Mouse (Mus musculus) liver, embryonic 13.5 days (tissue): ENCODE measurements at regions not wholly inside any gene's neighbourhood (a gene's known extent, or its start where the extent isn't known, plus 50 kb on each side); places are given as distances from the start of the nearest gene placed in this dataset.

Experiments used
- ATAC-seq: fragments of 200-750 bp; cut with Nextera tagmentation; 2 replicates; pipeline ENCODE4 v1.8.0; 2017; ENCODE audit warnings: low read depth, mild to moderate bottlenecking, moderate number of reproducible peaks, moderate library complexity
- DNase-seq: peaks from one replicate; pipeline ENCODE4 v3.0.0; 2022
- H3K27ac ChIP-seq: fragments of 300-500 bp; sonication (generic); 2 replicates; pipeline ENCODE4 v1.5.1; 2015; ENCODE audit warnings: moderate library complexity, mild to moderate bottlenecking, inconsistent platforms
- H3K27me3 ChIP-seq: fragments of 300-500 bp; sonication (generic); 2 replicates; pipeline ENCODE4 v1.6.1; 2015; ENCODE audit warnings: mild to moderate bottlenecking, inconsistent platforms
- H3K36me3 ChIP-seq: fragments of 300-500 bp; sonication (generic); 2 replicates; pipeline ENCODE4 v1.6.1; 2015; ENCODE audit warnings: mild to moderate bottlenecking, inconsistent platforms
- H3K4me1 ChIP-seq: fragments of 300-500 bp; sonication (generic); replicated peaks from 2 replicates; pipeline ENCODE4 v1.6.1; 2015; ENCODE audit warnings: inconsistent platforms
- H3K4me2 ChIP-seq: fragments of 300-500 bp; sonication (generic); 2 replicates; pipeline ENCODE4 v1.6.1; 2015; ENCODE audit warnings: inconsistent platforms, mild to moderate bottlenecking, moderate library complexity
- H3K4me3 ChIP-seq: fragments of 300-500 bp; sonication (generic); replicated peaks from 2 replicates; pipeline ENCODE4 v1.5.1; 2015; ENCODE audit warnings: mild to moderate bottlenecking, inconsistent platforms
- H3K9ac ChIP-seq: fragments of 300-500 bp; sonication (generic); 2 replicates; pipeline ENCODE4 v1.6.1; 2015; ENCODE audit warnings: mild to moderate bottlenecking, inconsistent platforms
- H3K9me3 ChIP-seq: fragments of 300-500 bp; sonication (generic); replicated peaks from 2 replicates; pipeline ENCODE4 v1.6.1; 2016; ENCODE audit warnings: inconsistent platforms
- WGBS: fragments of 180-500 bp; shearing (Covaris S2); methylation state at CpG from one replicate; pipeline ENCODE4 v1.1.7; 2015; ENCODE audit not compliant: insufficient replicate concordance; 5-methylcytosine and 5-hydroxymethylcytosine counted together

- ATAC-seq (no peak), DNase-seq (no peak)
- H3K4me1 ChIP-seq = peaks cover 4% of the 10 kb centered on the region; the same call in 1 of the 2 replicates
- no peak overlapping the region for H3K27ac ChIP-seq
- no peak overlapping the region for H3K4me2 ChIP-seq
- no peaks in the 10 kb centered on the region for H3K36me3 ChIP-seq
- no peak overlapping the region for H3K9ac ChIP-seq
- WGBS = 76% methylated on average over 9 of the region's 9 CpGs
- H3K9me3 ChIP-seq = no peaks in the 10 kb centered on the region
- no peak overlapping the region for H3K4me3 ChIP-seq
- peaks cover 10% of the 10 kb centered on the region for H3K27me3 ChIP-seq
Measured at GRCm38 (mm10) chr2:92524346-92524905, 64.1 kb upstream of the Slc35c1 start.

GRCm38 (mm10) chr2:92523321-92523895 is 63.1 kb upstream of the Slc35c1 start:
- H3K4me3 ChIP-seq = no peak overlapping the region
- no peaks in the 10 kb centered on the region for H3K36me3 ChIP-seq
- no peak overlapping the region for H3K27ac ChIP-seq
- H3K9ac ChIP-seq = no peak overlapping the region
- no peak for DNase-seq
- no peak overlapping the region for H3K4me2 ChIP-seq
- ATAC-seq = no peak
- peaks cover 4% of the 10 kb centered on the region; the same call in 1 of the 2 replicates for H3K27me3 ChIP-seq
- no peaks in the 10 kb centered on the region for H3K4me1 ChIP-seq
- 65% methylated on average over 13 of the region's 13 CpGs for WGBS
- H3K9me3 ChIP-seq = no peaks in the 10 kb centered on the region

- ATAC-seq (no peak), DNase-seq (no peak)
- Histone ChIP-seq H3K27ac (no peak overlapping the region), H3K36me3 (no peaks in the 10 kb centered on the region), H3K4me2 (no peak overlapping the region), H3K9me3 (no peaks in the 10 kb centered on the region), H3K27me3 (peaks cover 3% of the 10 kb centered on the region; the same call in 1 of the 2 replicates), H3K9ac (no peak overlapping the region), H3K4me3 (no peak overlapping the region), H3K4me1 (no peaks in the 10 kb centered on the region)
- 49% methylated on average over 8 of the region's 8 CpGs for WGBS
Measured at GRCm38 (mm10) chr2:92521527-92521926, 61.2 kb upstream of the Slc35c1 start.

DNA sequence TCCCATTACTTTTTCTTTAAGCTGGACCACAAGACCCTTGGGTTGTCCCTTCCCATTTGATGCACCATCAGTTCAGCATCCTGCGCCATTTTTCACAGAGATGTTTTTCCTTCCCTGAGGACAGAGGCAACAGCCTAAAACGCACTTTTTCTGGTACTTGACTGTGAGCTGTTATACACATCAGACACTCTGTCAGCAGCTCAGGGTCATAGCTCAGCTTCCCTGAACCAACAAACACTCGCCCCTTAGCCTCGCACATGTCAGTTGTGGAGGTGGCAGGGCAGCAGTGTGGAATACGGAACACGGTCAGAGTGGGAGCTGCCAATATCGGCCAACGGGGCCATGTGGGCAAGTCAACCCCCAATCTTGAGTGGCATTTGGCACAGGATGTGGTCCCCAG is 59.1 kb upstream of the Slc35c1 start:
- H3K27me3 ChIP-seq = no peaks in the 10 kb centered on the region
- ATAC-seq (no peak), DNase-seq (no peak)
- H3K4me2 ChIP-seq = no peak overlapping the region
- no peak overlapping the region for H3K27ac ChIP-seq
- no peaks in the 10 kb centered on the region for H3K9me3 ChIP-seq
- H3K4me3 ChIP-seq = no peak overlapping the region
- no peaks in the 10 kb centered on the region for H3K4me1 ChIP-seq
- no peak overlapping the region for H3K9ac ChIP-seq
- 75% methylated on average over 8 of the region's 8 CpGs for WGBS
- no peaks in the 10 kb centered on the region for H3K36me3 ChIP-seq

DNA sequence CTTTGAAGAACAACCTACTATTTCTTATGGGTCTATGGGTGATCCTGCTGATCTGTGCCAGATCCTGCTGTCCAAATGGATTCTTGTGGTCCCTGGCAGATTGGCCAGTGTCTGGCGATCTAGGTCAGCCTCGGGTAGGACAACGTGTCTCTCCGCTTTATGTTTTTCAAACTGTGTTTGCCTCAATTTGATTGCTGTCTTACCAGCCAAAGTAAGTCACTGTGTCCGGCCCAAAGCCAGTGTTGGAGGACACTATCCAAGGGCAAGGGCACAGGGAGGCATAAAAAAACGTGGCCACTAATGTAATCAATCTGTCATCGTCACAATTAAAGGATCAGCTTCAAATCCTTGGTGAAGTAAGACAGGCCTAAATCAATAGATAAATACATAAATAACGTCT is 58.6 kb upstream of the Slc35c1 start:
- ATAC-seq = no peak
- Histone ChIP-seq H3K4me2 (no peak overlapping the region), H3K4me3 (no peak overlapping the region), H3K9ac (no peak overlapping the region), H3K27me3 (no peaks in the 10 kb centered on the region), H3K27ac (no peak overlapping the region), H3K36me3 (no peaks in the 10 kb centered on the region), H3K9me3 (no peaks in the 10 kb centered on the region), H3K4me1 (no peaks in the 10 kb centered on the region)
- no peak for DNase-seq
- 69% methylated on average over 8 of the region's 8 CpGs for WGBS

DNA sequence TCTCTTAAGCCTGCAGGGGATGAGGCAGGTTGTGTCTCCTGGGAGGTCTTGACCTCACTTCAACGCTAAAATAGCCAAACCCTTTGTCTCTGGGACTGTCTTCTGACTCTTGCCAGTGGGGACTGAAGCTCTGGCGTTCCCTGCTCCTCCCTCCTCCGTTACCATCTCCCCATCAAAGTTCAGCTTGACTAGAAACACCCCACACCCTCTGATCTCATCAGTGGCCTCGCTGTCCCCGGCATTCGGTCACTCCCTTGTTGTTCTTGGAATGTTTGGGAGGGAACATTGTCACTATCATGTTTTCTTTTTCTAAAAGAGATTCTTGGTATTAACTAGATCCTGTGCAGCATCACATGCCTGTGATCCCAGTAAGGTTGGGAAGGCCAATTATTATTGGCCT is 54.6 kb upstream of the Slc35c1 start:
- Histone ChIP-seq H3K9me3 (no peaks in the 10 kb centered on the region), H3K27ac (no peak overlapping the region), H3K4me1 (no peaks in the 10 kb centered on the region), H3K9ac (no peak overlapping the region), H3K4me2 (no peak overlapping the region), H3K36me3 (no peaks in the 10 kb centered on the region), H3K27me3 (no peaks in the 10 kb centered on the region), H3K4me3 (no peak overlapping the region)
- ATAC-seq (no peak), DNase-seq (no peak)
- 46% methylated on average over 6 of the region's 6 CpGs for WGBS

DNA sequence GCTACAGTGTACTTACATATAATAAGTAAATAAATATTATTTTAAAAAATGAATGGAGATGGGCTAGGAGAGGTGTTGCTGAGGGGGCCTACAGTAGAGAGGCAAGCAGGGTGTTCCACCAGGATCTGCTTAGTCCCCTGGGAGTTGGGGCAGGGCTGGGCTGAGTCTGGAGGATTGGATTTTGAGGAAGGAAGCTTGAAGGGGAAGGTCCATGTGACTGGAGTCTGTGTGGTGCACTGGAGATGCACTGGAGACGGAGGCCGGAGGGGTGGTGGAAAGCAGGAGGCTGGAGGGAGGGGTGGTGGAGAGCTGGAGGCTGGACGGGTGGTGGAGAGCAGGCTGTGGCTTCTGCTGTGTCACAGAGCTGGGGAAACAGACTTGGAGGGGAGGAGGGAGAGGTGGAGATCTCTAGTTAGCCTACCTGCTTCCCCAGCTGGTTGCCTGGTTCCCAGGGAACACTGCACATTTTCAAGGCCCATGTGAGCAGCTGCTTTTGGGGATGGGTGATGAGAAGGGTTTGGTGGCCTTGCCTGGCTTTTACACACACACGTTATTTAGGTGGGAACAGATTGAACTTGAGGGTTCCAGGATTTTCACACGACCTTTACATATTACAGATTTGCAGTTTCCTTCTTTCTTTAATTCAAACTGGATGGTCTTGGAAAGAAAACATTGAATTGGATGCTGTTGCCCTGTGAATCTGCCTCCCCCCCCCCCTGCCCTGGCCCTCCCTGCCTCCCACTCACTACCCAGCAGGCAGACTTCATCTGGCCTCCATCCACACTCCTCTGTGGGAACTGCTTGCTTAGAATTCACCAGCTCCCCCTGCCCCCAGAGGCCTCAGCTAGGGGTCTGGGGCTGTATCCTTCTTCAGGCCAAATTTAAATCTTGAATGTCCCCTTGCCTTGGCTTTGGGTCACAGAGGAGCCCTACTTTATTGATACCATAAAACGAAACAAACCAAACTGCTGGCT is 51.7 kb upstream of the Slc35c1 start:
- DNase-seq = no peak
- 47% methylated on average over 6 of the region's 6 CpGs for WGBS
- Histone ChIP-seq H3K4me1 (no peaks in the 10 kb centered on the region), H3K9ac (no peak overlapping the region), H3K9me3 (no peaks in the 10 kb centered on the region), H3K4me3 (no peak overlapping the region), H3K27me3 (no peaks in the 10 kb centered on the region), H3K27ac (no peak overlapping the region), H3K36me3 (no peaks in the 10 kb centered on the region), H3K4me2 (no peak overlapping the region)
- ATAC-seq = no peak
